Mouse (Mus musculus): ENCODE results near the gene Bcl2.

Bcl2 gene

GRCm38 (mm10) chr1:106628279-106628678 lies 85.8 kb downstream of the Bcl2 start:
- DNase-seq (ENCODE audit: low spot score in 2 of 2), result no peak

- no peak for DNase-seq (ENCODE audit: low spot score in 2 of 2)
Measured at GRCm38 (mm10) chr1:106627241-106627640, 86.8 kb downstream of the Bcl2 start.

GRCm38 (mm10) chr1:106620174-106620931 lies 93.7 kb downstream of the Bcl2 start:
- no peak for DNase-seq (ENCODE audit: low spot score in 2 of 2)

- DNase-seq (ENCODE audit: low spot score in 2 of 2), result no peak
Measured at GRCm38 (mm10) chr1:106618814-106619213, 95.3 kb downstream of the Bcl2 start.

- no peak for DNase-seq (ENCODE audit: low spot score in 2 of 2)
Measured at GRCm38 (mm10) chr1:106616955-106617354, 97.1 kb downstream of the Bcl2 start.

- DNase-seq (ENCODE audit: low spot score in 2 of 2), result no peak
Measured at GRCm38 (mm10) chr1:106613371-106613770, 100.7 kb downstream of the Bcl2 start.

- no peak for DNase-seq (ENCODE audit: low spot score in 2 of 2)
Measured at GRCm38 (mm10) chr1:106612166-106613031, 101.7 kb downstream of the Bcl2 start.

- DNase-seq (ENCODE audit: low spot score in 2 of 2), result no peak
Measured at GRCm38 (mm10) chr1:106611246-106611645, 102.8 kb downstream of the Bcl2 start.

GRCm38 (mm10) chr1:106608098-106608778 lies 105.8 kb downstream of the Bcl2 start:
- DNase-seq (ENCODE audit: low spot score in 2 of 2), result no peak

- DNase-seq (ENCODE audit: low spot score in 2 of 2), result no peak
Measured at GRCm38 (mm10) chr1:106606951-106607350, 107.1 kb downstream of the Bcl2 start.

- DNase-seq (ENCODE audit: low spot score in 2 of 2), result no peak
Measured at GRCm38 (mm10) chr1:106603406-106603805, 110.7 kb downstream of the Bcl2 start.

GRCm38 (mm10) chr1:106602941-106603340 lies 111.1 kb downstream of the Bcl2 start:
- peak in 1 of 2 experiments; percentile 23 for DNase-seq (ENCODE audit: low spot score in 2 of 2)

GRCm38 (mm10) chr1:106602536-106602935 lies 111.5 kb downstream of the Bcl2 start:
- DNase-seq (ENCODE audit: low spot score in 2 of 2), result no peak

GRCm38 (mm10) chr1:106601247-106601646 lies 112.8 kb downstream of the Bcl2 start:
- no peak for DNase-seq (ENCODE audit: low spot score in 2 of 2)

- no peak for DNase-seq (ENCODE audit: low spot score in 2 of 2)
Measured at GRCm38 (mm10) chr1:106600841-106601240, 113.2 kb downstream of the Bcl2 start.

GRCm38 (mm10) chr1:106598292-106598583 lies 115.8 kb downstream of the Bcl2 start:
- no peak for DNase-seq (ENCODE audit: low spot score in 2 of 2)

GRCm38 (mm10) chr1:106597575-106598291 lies 116.3 kb downstream of the Bcl2 start:
- no peak for DNase-seq (ENCODE audit: low spot score in 2 of 2)

GRCm38 (mm10) chr1:106596380-106596779 lies 117.7 kb downstream of the Bcl2 start:
- DNase-seq (ENCODE audit: low spot score in 2 of 2), result no peak

- DNase-seq (ENCODE audit: low spot score in 2 of 2), result no peak
Measured at GRCm38 (mm10) chr1:106595286-106595885, 118.7 kb downstream of the Bcl2 start.

- DNase-seq (ENCODE audit: low spot score in 2 of 2), result no peak
Measured at GRCm38 (mm10) chr1:106591180-106591774, 122.8 kb downstream of the Bcl2 start.

- DNase-seq (ENCODE audit: low spot score in 2 of 2), result no peak
Measured at GRCm38 (mm10) chr1:106589141-106589540, 124.9 kb downstream of the Bcl2 start.
